Mouse (Mus musculus) cerebellum, adult 11-12 months (tissue): ENCODE results near the gene Gemin7.
A peak's percentile ranks its signal among the peaks of the same experiment; 100 is the strongest.

ENCODE experiments used
- DNase-seq: peaks from one replicate; pipeline ENCODE4 v3.0.0; 2022

Gene Gemin7

GRCm38 (mm10) chr7:19575559-19575958, 1.8 kb downstream of the Gemin7 start:
- DNase-seq = no peak

- DNase-seq = peak; percentile 40
These were observed 3.6 kb downstream of the Gemin7 start for GRCm38 (mm10) chr7:19573776-19574140.

- DNase-seq = peak; percentile 74
These were observed 4.2 kb downstream of the Gemin7 start for GRCm38 (mm10) chr7:19572926-19573775.

GRCm38 (mm10) chr7:19569647-19570046, 7.7 kb downstream of the Gemin7 start:
- DNase-seq = no peak

- no peak for DNase-seq
These were observed 10.0 kb downstream of the Gemin7 start for GRCm38 (mm10) chr7:19567426-19567825.

- DNase-seq = no peak
These were observed 11.6 kb downstream of the Gemin7 start for GRCm38 (mm10) chr7:19565803-19566202.

GRCm38 (mm10) chr7:19564455-19564854, 12.9 kb downstream of the Gemin7 start:
- DNase-seq = peak; percentile 36

GRCm38 (mm10) chr7:19563884-19564283, 13.5 kb downstream of the Gemin7 start:
- peak; percentile 42 for DNase-seq

GRCm38 (mm10) chr7:19562643-19563410, 14.6 kb downstream of the Gemin7 start, which contains the start of gene Ppp1r37:
Ppp1r37 (minus strand) TSS chr7:19563076.
- DNase-seq = peak; percentile 56

GRCm38 (mm10) chr7:19561765-19562642, 15.4 kb downstream of the Gemin7 start:
- peak; percentile 86 for DNase-seq

- DNase-seq = peak; percentile 65
These were observed 16.0 kb downstream of the Gemin7 start for GRCm38 (mm10) chr7:19561431-19561764.

- DNase-seq = peak; percentile 54
These were observed 16.7 kb downstream of the Gemin7 start for GRCm38 (mm10) chr7:19560491-19561260.

GRCm38 (mm10) chr7:19558965-19559364, 18.4 kb downstream of the Gemin7 start:
- no peak for DNase-seq

- peak; percentile 31 for DNase-seq
These were observed 19.2 kb downstream of the Gemin7 start for GRCm38 (mm10) chr7:19557982-19558900.

- peak; percentile 60 for DNase-seq
These were observed 20.3 kb downstream of the Gemin7 start for GRCm38 (mm10) chr7:19557086-19557485.

- no peak for DNase-seq
These were observed 23.2 kb downstream of the Gemin7 start for GRCm38 (mm10) chr7:19554168-19554567.

GRCm38 (mm10) chr7:19552443-19552842, 25.0 kb downstream of the Gemin7 start:
- no peak for DNase-seq

GRCm38 (mm10) chr7:19551634-19552033, 25.8 kb downstream of the Gemin7 start:
- DNase-seq = no peak

- DNase-seq = no peak
These were observed 28.0 kb downstream of the Gemin7 start for GRCm38 (mm10) chr7:19549394-19549793.

- no peak for DNase-seq
These were observed 29.9 kb downstream of the Gemin7 start for GRCm38 (mm10) chr7:19547344-19547969.

GRCm38 (mm10) chr7:19546007-19546406, 31.4 kb downstream of the Gemin7 start:
- no peak for DNase-seq
